Mouse (Mus musculus) embryo, embryonic 9.5 days (tissue): Measurements from ENCODE around the gene Atp1a3.
"Not testable (repeated sequence)": the region's sequence is repeated elsewhere in the genome, so short reads cannot be mapped to it uniquely, and the experiment has no call there.

ENCODE experiments used
- DNase-seq: peaks from one replicate; pipeline ENCODE4 v3.0.0-alpha.2; 2017; ENCODE audit errors: extremely low spot score

Atp1a3 gene

GRCm38 (mm10) chr7:25005421-25006065, at the start of gene Atp1a3:
Atp1a3 (minus strand) TSS chr7:25005958.
- peak; percentile 25 for DNase-seq

GRCm38 (mm10) chr7:25052587-25052986, 46.8 kb upstream of the Atp1a3 start:
- DNase-seq: no peak

- no peak for DNase-seq
These were observed 43.7 kb upstream of the Atp1a3 start for GRCm38 (mm10) chr7:25049295-25049930.

- no peak for DNase-seq
These were observed 41.6 kb upstream of the Atp1a3 start for GRCm38 (mm10) chr7:25047363-25047762.

- not testable (repeated sequence) for DNase-seq
These were observed 38.8 kb upstream of the Atp1a3 start for GRCm38 (mm10) chr7:25044599-25044998.

- DNase-seq: no peak
These were observed 36.2 kb upstream of the Atp1a3 start for GRCm38 (mm10) chr7:25041921-25042320.

GRCm38 (mm10) chr7:25035916-25036315, 30.2 kb upstream of the Atp1a3 start:
- DNase-seq: peak; percentile 59

GRCm38 (mm10) chr7:25034796-25035195, 29.0 kb upstream of the Atp1a3 start:
- DNase-seq: no peak

GRCm38 (mm10) chr7:25031528-25031927, 25.8 kb upstream of the Atp1a3 start:
- no peak for DNase-seq

- peak; percentile 79 for DNase-seq
These were observed 24.4 kb upstream of the Atp1a3 start for GRCm38 (mm10) chr7:25030032-25030753.

GRCm38 (mm10) chr7:25026452-25026851, 20.7 kb upstream of the Atp1a3 start:
- no peak for DNase-seq

- peak; percentile 17 for DNase-seq
These were observed 20.2 kb upstream of the Atp1a3 start for GRCm38 (mm10) chr7:25025855-25026439.

GRCm38 (mm10) chr7:25011592-25011991, 5.8 kb upstream of the Atp1a3 start:
- no peak for DNase-seq

GRCm38 (mm10) chr7:25010090-25010913, 4.5 kb upstream of the Atp1a3 start:
- peak; percentile 71 for DNase-seq

- DNase-seq: no peak
These were observed 3.4 kb upstream of the Atp1a3 start for GRCm38 (mm10) chr7:25009099-25009700.

- DNase-seq: peak; percentile 70
These were observed 2.9 kb upstream of the Atp1a3 start for GRCm38 (mm10) chr7:25008635-25009034.

GRCm38 (mm10) chr7:25007609-25008374, 2.0 kb upstream of the Atp1a3 start:
- peak; percentile 21 for DNase-seq

GRCm38 (mm10) chr7:25006586-25007364, 1.0 kb upstream of the Atp1a3 start:
- DNase-seq: no peak

- DNase-seq: no peak
These were observed 413 bp upstream of the Atp1a3 start for GRCm38 (mm10) chr7:25006171-25006570.

- DNase-seq: no peak
These were observed 952 bp downstream of the Atp1a3 start for GRCm38 (mm10) chr7:25004806-25005205.
